Mouse (Mus musculus) liver, postnatal 0 days (tissue): ENCODE data around the gene Slc45a3. TPM values are rescaled to one million over a fixed set of nuclear protein-coding genes. Genes with fewer than 3 reads are reported as not detected.
A peak's percentile ranks its signal among the peaks of the same experiment; 100 is the strongest.

Experiments
- ATAC-seq: fragments of 200-750 bp; cut with Nextera tagmentation; 2 replicates; pipeline ENCODE4 v1.8.0; 2017; ENCODE audit warnings: mild to moderate bottlenecking, moderate library complexity
- DNase-seq: peaks from one replicate; pipeline ENCODE4 v3.0.0-alpha.2; 2016
- H3K27ac ChIP-seq: fragments of 300-500 bp; sonication (generic); 2 replicates; pipeline ENCODE4 v1.5.1; 2014; ENCODE audit warnings: antibody characterized with exemption, moderate library complexity, mild to moderate bottlenecking, low read depth
- H3K27me3 ChIP-seq: fragments of 300-500 bp; sonication (generic); 2 replicates; pipeline ENCODE4 v1.6.1; 2014; ENCODE audit warnings: low read length, control low read depth, mixed read lengths; ENCODE audit not compliant: insufficient read depth
- H3K36me3 ChIP-seq: fragments of 300-500 bp; sonication (generic); replicated peaks from 2 replicates; pipeline ENCODE4 v1.6.1; 2014; ENCODE audit warnings: mild to moderate bottlenecking, control low read depth, low read length, moderate library complexity, mixed read lengths; ENCODE audit not compliant: insufficient read depth
- H3K4me1 ChIP-seq: fragments of 300-500 bp; sonication (generic); 2 replicates; pipeline ENCODE4 v1.6.1; 2014; ENCODE audit warnings: antibody characterized with exemption, mild to moderate bottlenecking, control low read depth; ENCODE audit not compliant: insufficient read depth
- H3K4me2 ChIP-seq: fragments of 300-500 bp; sonication (generic); 2 replicates; pipeline ENCODE4 v1.6.1; 2014; ENCODE audit warnings: low read depth, mild to moderate bottlenecking, low read length, moderate library complexity, mixed read lengths
- H3K4me3 ChIP-seq: fragments of 300-500 bp; sonication (generic); 2 replicates; pipeline ENCODE4 v1.5.1; 2014; ENCODE audit warnings: low read depth, low read length
- H3K9ac ChIP-seq: fragments of 300-500 bp; sonication (generic); replicated peaks from 2 replicates; pipeline ENCODE4 v1.6.1; 2014; ENCODE audit warnings: mild to moderate bottlenecking, moderate library complexity
- H3K9me3 ChIP-seq: fragments of 300-500 bp; sonication (generic); 2 replicates; pipeline ENCODE4 v1.6.1; 2016; ENCODE audit warnings: mild to moderate bottlenecking, control low read depth, low read length, mixed read lengths
- CTCF ChIP-seq: sonication (generic); IDR thresholded peaks from 2 replicates; pipeline ENCODE4 v1.5.1; 2016; ENCODE audit warnings: antibody characterized with exemption, low read depth
- EP300 ChIP-seq: IDR thresholded peaks from 2 replicates; pipeline ENCODE4 v1.6.1; 2016; ENCODE audit warnings: antibody characterized with exemption, low read depth, mild to moderate bottlenecking
- WGBS: fragments of 180-500 bp; shearing (Covaris S2); extraction: QIAGEN DNeasy Blood & Tissue Kit; methylation state at CpG from one replicate; pipeline ENCODE4 v1.1.7; 2014; ENCODE audit not compliant: insufficient replicate concordance; 5-methylcytosine and 5-hydroxymethylcytosine counted together
- polyA plus RNA-seq: library from polyadenylated mRNA; unstranded; fragments of >200 nt; fragmentation: Nextera tagmentation; extraction: Ambion mirVana; gene quantifications from 2 replicates; pipeline ENCODE4 v1.2.1, GENCODE M21; 2015

The Slc45a3 gene
- polyA plus RNA-seq, 1 experiment from 2014 or later: 6.0 TPM

DNA sequence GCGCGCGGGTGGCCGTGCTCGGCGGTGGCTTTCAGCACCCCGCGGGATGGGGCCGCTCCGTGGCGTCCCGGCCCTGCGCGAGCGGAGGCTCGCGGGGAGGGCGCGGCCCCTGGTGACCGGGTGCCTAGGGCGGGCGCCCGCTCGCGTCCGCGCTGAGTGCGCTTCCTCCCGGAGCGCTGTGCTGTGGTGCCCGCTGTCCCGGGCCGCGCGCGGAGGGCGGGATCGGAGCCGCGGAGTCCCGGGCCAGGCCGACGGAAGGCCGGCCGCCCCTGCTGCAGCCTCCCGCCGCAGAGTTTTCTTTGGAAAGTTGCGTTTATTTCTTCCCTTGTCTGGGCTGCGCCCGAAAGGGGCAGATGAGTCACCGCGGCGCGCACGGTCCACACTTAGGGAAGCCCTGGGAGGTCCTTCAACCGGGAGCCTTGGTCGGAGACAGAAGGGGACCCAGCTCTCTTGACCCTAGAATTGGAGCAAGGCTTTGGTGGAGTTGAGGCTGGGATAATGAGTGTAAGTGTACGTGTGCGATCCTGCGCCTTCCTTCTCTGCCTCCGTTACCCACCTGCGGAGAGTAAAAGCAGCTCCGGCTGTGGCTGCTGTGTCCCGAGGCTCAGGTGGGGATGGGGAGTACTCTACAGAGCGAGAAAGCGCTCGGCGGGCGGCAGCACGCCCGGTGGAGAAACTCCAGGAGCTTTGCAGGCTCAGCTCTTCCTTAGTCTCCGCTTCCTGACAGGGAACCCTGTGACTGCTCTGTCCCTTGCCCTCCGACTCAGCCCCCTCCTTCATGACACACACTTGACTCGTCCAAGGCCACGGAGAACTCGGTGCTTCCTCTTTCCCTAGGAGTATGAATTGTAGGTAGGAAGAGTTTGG lies 551 bp downstream of the Slc45a3 start:
- Histone ChIP-seq H3K4me2 (peak overlapping the region; percentile 97), H3K9ac (peak overlapping the region; percentile 67), H3K4me1 (peaks cover 15% of the 10 kb centered on the region), H3K27ac (peak overlapping the region; percentile 67), H3K9me3 (no peaks in the 10 kb centered on the region), H3K36me3 (no peaks in the 10 kb centered on the region), H3K4me3 (peak overlapping the region; percentile 72), H3K27me3 (peaks cover 17% of the 10 kb centered on the region)
- TF ChIP-seq CTCF (no peak), EP300 (no peak)
- DNase-seq: no peak
- under 1% methylated on average over 52 of the region's 76 CpGs for WGBS
- ATAC-seq: peak; percentile 72

- H3K4me3 ChIP-seq: peak overlapping the region; percentile 72; the same call in 1 of the 2 replicates
- peaks cover 17% of the 10 kb centered on the region for H3K27me3 ChIP-seq
- TF ChIP-seq CTCF (no peak), EP300 (no peak)
- H3K9me3 ChIP-seq: no peaks in the 10 kb centered on the region
- no peaks in the 10 kb centered on the region for H3K36me3 ChIP-seq
- DNase-seq: no peak
- peak overlapping the region; percentile 53; the same call in 1 of the 2 replicates for H3K27ac ChIP-seq
- peaks cover 17% of the 10 kb centered on the region for H3K4me1 ChIP-seq
- H3K9ac ChIP-seq: no peak overlapping the region
- no peak for ATAC-seq
- 33% methylated on average over 5 of the region's 5 CpGs for WGBS
- H3K4me2 ChIP-seq: peak overlapping the region; percentile 97
These were observed 1.3 kb downstream of the Slc45a3 start for GRCm38 (mm10) chr1:131964100-131964499.

DNA sequence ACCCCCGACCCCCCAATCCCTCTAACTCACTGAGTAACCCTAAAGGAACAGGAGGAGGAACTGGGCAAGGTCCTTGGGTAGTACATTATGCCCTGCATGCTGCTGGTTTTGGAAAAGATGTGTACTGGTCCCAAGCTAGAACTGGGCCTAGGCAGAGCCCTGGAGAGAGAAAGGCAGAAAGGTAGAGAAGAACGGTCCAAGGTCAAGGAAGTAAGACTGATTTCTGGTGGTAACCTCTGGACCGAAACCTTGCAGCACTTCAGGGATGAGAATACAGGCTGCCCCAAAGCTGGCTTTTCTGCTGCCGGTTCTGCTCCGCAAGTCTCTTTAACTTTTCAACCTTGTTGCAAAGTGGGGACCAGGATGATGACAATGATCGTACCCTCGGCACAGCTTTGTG lies 1.8 kb downstream of the Slc45a3 start:
- ATAC-seq (no peak), DNase-seq (no peak)
- peaks cover 20% of the 10 kb centered on the region for H3K4me1 ChIP-seq
- no peak overlapping the region for H3K9ac ChIP-seq
- 67% methylated on average over 7 of the region's 7 CpGs for WGBS
- H3K4me2 ChIP-seq: no peak overlapping the region
- no peak for TF ChIP-seq EP300
- TF ChIP-seq CTCF: no peak
- H3K4me3 ChIP-seq: no peak overlapping the region
- peaks cover 17% of the 10 kb centered on the region for H3K27me3 ChIP-seq
- no peaks in the 10 kb centered on the region for H3K36me3 ChIP-seq
- H3K9me3 ChIP-seq: no peaks in the 10 kb centered on the region
- H3K27ac ChIP-seq: no peak overlapping the region

- peaks cover 17% of the 10 kb centered on the region for H3K27me3 ChIP-seq
- TF ChIP-seq EP300: no peak
- no peak overlapping the region for H3K27ac ChIP-seq
- DNase-seq (no peak), ATAC-seq (no peak)
- H3K36me3 ChIP-seq: no peaks in the 10 kb centered on the region
- no peak overlapping the region for H3K4me2 ChIP-seq
- H3K9ac ChIP-seq: no peak overlapping the region
- 33% methylated on average over 5 of the region's 5 CpGs for WGBS
- H3K4me3 ChIP-seq: no peak overlapping the region
- H3K9me3 ChIP-seq: no peaks in the 10 kb centered on the region
- peaks cover 33% of the 10 kb centered on the region for H3K4me1 ChIP-seq
These were observed 3.1 kb downstream of the Slc45a3 start for GRCm38 (mm10) chr1:131965818-131966217.

DNA sequence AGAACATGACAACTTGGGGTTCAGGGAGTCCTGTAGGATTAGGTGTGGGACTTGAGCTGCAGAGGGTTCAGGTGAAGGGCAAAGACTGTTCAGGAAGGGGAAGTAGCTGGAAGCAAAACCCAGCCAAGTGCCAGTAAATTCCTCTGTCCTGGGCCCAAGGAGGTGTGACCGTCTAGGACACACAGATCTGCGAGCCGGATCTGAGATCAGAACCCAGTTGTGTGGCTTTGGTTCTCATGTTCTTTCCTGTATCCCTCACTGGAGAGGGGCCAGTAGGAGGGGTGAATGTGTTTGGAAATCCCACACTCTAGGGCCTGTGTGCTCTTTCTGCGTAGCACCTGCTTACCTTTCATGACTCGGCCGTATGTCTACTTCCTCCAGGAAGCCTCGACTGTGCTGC lies 4.6 kb downstream of the Slc45a3 start:
- H3K27ac ChIP-seq: no peak overlapping the region
- ATAC-seq (no peak), DNase-seq (no peak)
- no peaks in the 10 kb centered on the region for H3K9me3 ChIP-seq
- TF ChIP-seq CTCF: no peak
- no peak for TF ChIP-seq EP300
- peaks cover 14% of the 10 kb centered on the region for H3K27me3 ChIP-seq
- no peak overlapping the region for H3K4me2 ChIP-seq
- WGBS: 43% methylated on average over 7 of the region's 7 CpGs
- H3K36me3 ChIP-seq: no peaks in the 10 kb centered on the region
- H3K9ac ChIP-seq: no peak overlapping the region
- H3K4me3 ChIP-seq: no peak overlapping the region
- peaks cover 41% of the 10 kb centered on the region for H3K4me1 ChIP-seq

DNA sequence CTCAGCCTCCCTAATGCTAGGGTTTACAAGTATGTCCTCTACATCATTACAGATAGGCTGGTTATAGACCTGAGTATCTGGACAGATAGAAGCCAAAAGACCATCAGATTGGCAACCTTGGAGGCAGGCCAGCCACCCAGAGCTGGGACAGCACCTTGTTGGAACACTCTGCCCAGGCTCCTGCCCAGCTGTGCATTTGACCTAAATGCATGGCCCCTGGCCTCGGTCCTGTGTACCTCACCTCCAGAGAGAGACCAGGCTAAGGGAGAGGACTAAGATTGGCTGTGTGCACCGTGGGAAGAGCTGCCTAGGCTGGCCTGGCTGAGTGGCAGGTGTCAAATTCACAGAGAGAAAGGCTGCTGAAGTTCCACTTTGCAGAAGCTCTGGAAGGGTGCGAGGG lies 5.8 kb downstream of the Slc45a3 start:
- H3K4me3 ChIP-seq: no peak overlapping the region
- H3K4me1 ChIP-seq: peaks cover 45% of the 10 kb centered on the region
- no peaks in the 10 kb centered on the region for H3K9me3 ChIP-seq
- ATAC-seq (no peak), DNase-seq (no peak)
- peak overlapping the region; percentile 13; the same call in 1 of the 2 replicates for H3K27ac ChIP-seq
- TF ChIP-seq CTCF (no peak), EP300 (no peak)
- H3K9ac ChIP-seq: no peak overlapping the region
- WGBS: 40% methylated on average over 3 of the region's 3 CpGs
- H3K4me2 ChIP-seq: no peak overlapping the region
- H3K36me3 ChIP-seq: no peaks in the 10 kb centered on the region
- H3K27me3 ChIP-seq: 0 out of 2 replicates have a peak, but pooled peaks cover 2% of the 10 kb centered on the region
